Comparison of ENCODE assay signal across 8 mouse cellular contexts in the genomic region with DNA sequence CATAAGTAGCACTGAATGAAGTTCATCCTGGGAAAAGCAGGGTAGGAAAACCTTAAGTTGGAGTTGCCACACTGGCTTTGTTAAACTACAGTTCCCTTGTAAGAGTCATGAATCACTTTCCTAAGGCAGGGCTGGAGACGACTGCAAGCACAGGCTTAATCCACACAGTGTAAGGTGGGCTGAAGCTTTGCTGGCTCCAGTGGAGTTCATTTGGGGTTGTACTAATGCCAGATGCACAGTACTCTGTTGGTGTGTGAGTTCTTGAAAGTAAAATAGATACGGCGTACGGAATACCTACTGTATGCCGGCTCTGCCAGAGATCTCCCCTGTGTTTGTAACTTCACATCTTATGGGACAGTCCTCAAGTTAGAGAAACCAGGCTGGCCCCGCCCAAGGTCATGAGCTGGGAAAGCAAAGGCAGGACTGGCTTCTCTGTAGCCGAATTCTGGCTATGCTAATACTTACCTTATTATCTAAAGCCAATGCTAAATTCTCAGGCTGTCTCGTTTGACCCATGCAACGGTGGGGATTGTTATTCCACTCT. TPM values are rescaled to one million over a fixed set of nuclear protein-coding genes. Genes with fewer than 3 reads are reported as not detected.
DNase-seq lines count a peak whose midpoint lies in the region; ATAC-seq lines count a peak whose summit lies in the region.

No protein-coding gene starts in this region.

- WGBS in embryonic facial prominence, embryonic 12.5 days = 72% methylated on average over 9 of the region's 9 CpGs
- 76% methylated on average over 9 of the region's 9 CpGs for WGBS in hindbrain, embryonic 14.5 days
- 77% methylated on average over 9 of the region's 9 CpGs for WGBS in midbrain, embryonic 11.5 days

- intact Hi-C loops in gastrocnemius, postnatal 14 days (cut with DNase I; ENCODE audit: low total_unique reads) = loop anchor here (5.0 kb wide), 1 partner anchor 57 kb away; no protein-coding TSS in a partner anchor

- H3K27me3 ChIP-seq in embryonic facial prominence, embryonic 12.5 days = no peaks in the 10 kb centered on the region
- no peaks in the 10 kb centered on the region for H3K27me3 ChIP-seq in hindbrain, embryonic 14.5 days (ENCODE audit: control insufficient read depth, insufficient read depth, low read length)
- no peaks in the 10 kb centered on the region for H3K27me3 ChIP-seq in midbrain, embryonic 11.5 days (ENCODE audit: control insufficient read depth, insufficient read depth, low read length)

- H3K9me3 ChIP-seq in embryonic facial prominence, embryonic 12.5 days = no peaks in the 10 kb centered on the region
- H3K9me3 ChIP-seq in hindbrain, embryonic 14.5 days (ENCODE audit: control insufficient read depth, low read length) = no peaks in the 10 kb centered on the region
- H3K9me3 ChIP-seq in midbrain, embryonic 11.5 days (ENCODE audit: control insufficient read depth, low read length) = no peaks in the 10 kb centered on the region

- peaks cover 14% of the 10 kb centered on the region; the same call in 1 of the 2 replicates for H3K4me1 ChIP-seq in embryonic facial prominence, embryonic 12.5 days
- H3K4me1 ChIP-seq in hindbrain, embryonic 14.5 days (replicated peaks; ENCODE audit: control insufficient read depth, insufficient read depth, low read length) = peaks cover 8% of the 10 kb centered on the region
- H3K4me1 ChIP-seq in midbrain, embryonic 11.5 days (ENCODE audit: control insufficient read depth, insufficient read depth, low read length) = peaks cover 7% of the 10 kb centered on the region

- DNase-seq in heart, adult 18-20 months = peak; percentile 27 to 65
- DNase-seq in heart, adult 8-10 months (ENCODE audit: low spot score) = no peak
- no peak for DNase-seq in hindbrain, embryonic 14.5 days (ENCODE audit: low spot score)
- peak; percentile 75 for DNase-seq in midbrain, embryonic 11.5 days (ENCODE audit: low spot score, missing footprints)
- no peak for DNase-seq in c-Kit-positive CD71-positive TER-119-positive erythroid progenitor cells, embryonic 14.5 days (ENCODE audit: low spot score)
- DNase-seq in thymus, postnatal 14 days = no peak
- no peak for DNase-seq in gastrocnemius, postnatal 14 days

- H3K27ac ChIP-seq in embryonic facial prominence, embryonic 12.5 days = peak overlapping the region; percentile 87
- H3K27ac ChIP-seq in hindbrain, embryonic 14.5 days = peak overlapping the region; percentile 80; the same call in 1 of the 2 replicates
- H3K27ac ChIP-seq in midbrain, embryonic 11.5 days (ENCODE audit: low read depth, low read length) = no peak overlapping the region

- H3K9ac ChIP-seq in embryonic facial prominence, embryonic 12.5 days = peak overlapping the region; percentile 78
- H3K9ac ChIP-seq in hindbrain, embryonic 14.5 days = peak overlapping the region; percentile 62
- peak overlapping the region; percentile 76 for H3K9ac ChIP-seq in midbrain, embryonic 11.5 days (ENCODE audit: low read length)

- H3K36me3 ChIP-seq in embryonic facial prominence, embryonic 12.5 days = no peaks in the 10 kb centered on the region
- H3K36me3 ChIP-seq in hindbrain, embryonic 14.5 days (replicated peaks; ENCODE audit: control insufficient read depth, insufficient read depth) = no peaks in the 10 kb centered on the region
- no peaks in the 10 kb centered on the region for H3K36me3 ChIP-seq in midbrain, embryonic 11.5 days (ENCODE audit: control insufficient read depth, insufficient read depth, low read length)

- H3K4me3 ChIP-seq in embryonic facial prominence, embryonic 12.5 days = peak overlapping the region; percentile 45
- H3K4me3 ChIP-seq in hindbrain, embryonic 14.5 days (replicated peaks; ENCODE audit: low read length) = peak overlapping the region; percentile 31; the same call in 1 of the 2 replicates
- no peak overlapping the region; the same call in 1 of the 2 replicates for H3K4me3 ChIP-seq in midbrain, embryonic 11.5 days (ENCODE audit: low read depth, low read length)

- ATAC-seq in embryonic facial prominence, embryonic 12.5 days (ENCODE audit: insufficient number of reproducible peaks, insufficient read depth, low FRiP score, low TSS enrichment) = peak; percentile 55; the same call in 1 of the 2 replicates
- no peak for ATAC-seq in hindbrain, embryonic 14.5 days (ENCODE audit: low FRiP score)
- ATAC-seq in midbrain, embryonic 11.5 days (ENCODE audit: low FRiP score) = peak; percentile 47

- peak overlapping the region; percentile 63 for H3K4me2 ChIP-seq in embryonic facial prominence, embryonic 12.5 days (replicated peaks)
- peak overlapping the region; percentile 63 for H3K4me2 ChIP-seq in hindbrain, embryonic 14.5 days (replicated peaks)
- peak overlapping the region; percentile 56 for H3K4me2 ChIP-seq in midbrain, embryonic 11.5 days

RNA-seq across cellular contexts. Expression of gene Sspn, which starts 3.3 kb away (rescaled TPM):
- total RNA-seq in heart, adult 18-20 months (2021) = 100 to 1,000 TPM in 1 of 2 experiments, 10 to 100 TPM in 1; 99.7 to 102 TPM
- total RNA-seq in heart, adult 8-10 months (2022) = 100 to 1,000 TPM; 100 to 117 (median 109) TPM
- 10.6 and 11.7 TPM in 2 replicates for polyA plus RNA-seq in embryonic facial prominence, embryonic 12.5 days (2016; fragmentation: Nextera tagmentation; extraction: Ambion mirVana)
- polyA plus RNA-seq in hindbrain, embryonic 14.5 days (2014; fragmentation: Nextera tagmentation; extraction: Ambion mirVana) = 3.2 and 3.4 TPM in 2 replicates
- polyA plus RNA-seq in midbrain, embryonic 11.5 days (2014; fragmentation: Nextera tagmentation; extraction: Ambion mirVana) = 2.6 and 3.1 TPM in 2 replicates
- 10 to 100 TPM; 85.0 to 89.2 TPM for total RNA-seq in gastrocnemius, postnatal 14 days (2021)

Comparison
In these comparisons a context has a peak if more than half of its experiments do, and no peak if none do; other contexts are left out.
1. DNase-seq: peak in heart, adult 18-20 months (2 of 2) and midbrain, embryonic 11.5 days (single experiment); none in heart, adult 8-10 months (single experiment), hindbrain, embryonic 14.5 days (single experiment), c-Kit-positive CD71-positive TER-119-positive erythroid progenitor cells, embryonic 14.5 days (single experiment), thymus, postnatal 14 days (single experiment) and gastrocnemius, postnatal 14 days (single experiment).
2. Peak in every context shown above with its lines, with median percentiles within 50 percentile points of each other: H3K4me2 ChIP-seq and H3K9ac ChIP-seq.